Mouse (Mus musculus): ENCODE measurements around the gene Pdxk.

- no peak for TF ChIP-seq POLR2A (IDR thresholded peaks at IDR 0.05; ENCODE audit: insufficient read depth, low read length)
- peak; percentile 51 for TF ChIP-seq CTCF (IDR thresholded peaks at IDR 0.05; ENCODE audit: low read depth, low read length)
Observed at GRCm38 (mm10) chr10:78461767-78462166, 3.0 kb downstream of the Pdxk start.
